Mouse (Mus musculus): Measurements from ENCODE around the gene Hif1an. TPM values are rescaled to one million over a fixed set of nuclear protein-coding genes. Genes with fewer than 3 reads are reported as not detected.

Hif1an gene
- total RNA-seq, 2 experiments from 2014 or later = 2.5 to 3.6 TPM

GRCm38 (mm10) chr19:44554861-44555590, 7.6 kb upstream of the Hif1an start, which contains the start of gene Ndufb8:
Gene Ndufb8, minus strand, starts transcription at chr19:44555440.
- ATAC-seq (replicated peaks; ENCODE audit: low FRiP score, poor library complexity, severe bottlenecking) = peak; percentile 97

- ATAC-seq (replicated peaks; ENCODE audit: low FRiP score, poor library complexity, severe bottlenecking) = no peak
These were observed 1.4 kb downstream of the Hif1an start for GRCm38 (mm10) chr19:44564006-44564405.

GRCm38 (mm10) chr19:44567763-44568162, 5.1 kb downstream of the Hif1an start:
- no peak for ATAC-seq (replicated peaks; ENCODE audit: low FRiP score, poor library complexity, severe bottlenecking)

- no peak for ATAC-seq (replicated peaks; ENCODE audit: low FRiP score, poor library complexity, severe bottlenecking)
These were observed 13.6 kb downstream of the Hif1an start for GRCm38 (mm10) chr19:44576275-44576674.

- ATAC-seq (replicated peaks; ENCODE audit: low FRiP score, poor library complexity, severe bottlenecking) = no peak
These were observed 15.4 kb downstream of the Hif1an start for GRCm38 (mm10) chr19:44578038-44578437.

GRCm38 (mm10) chr19:44582103-44582502, 19.5 kb downstream of the Hif1an start:
- ATAC-seq (replicated peaks; ENCODE audit: low FRiP score, poor library complexity, severe bottlenecking) = no peak

- ATAC-seq (replicated peaks; ENCODE audit: low FRiP score, poor library complexity, severe bottlenecking) = peak; percentile 85
These were observed 20.1 kb downstream of the Hif1an start for GRCm38 (mm10) chr19:44582638-44583309.

- ATAC-seq (replicated peaks; ENCODE audit: low FRiP score, poor library complexity, severe bottlenecking) = no peak
These were observed 25.4 kb downstream of the Hif1an start for GRCm38 (mm10) chr19:44588036-44588435.

GRCm38 (mm10) chr19:44589591-44590223, 27.1 kb downstream of the Hif1an start:
- no peak for ATAC-seq (replicated peaks; ENCODE audit: low FRiP score, poor library complexity, severe bottlenecking)

- ATAC-seq (replicated peaks; ENCODE audit: low FRiP score, poor library complexity, severe bottlenecking) = no peak
These were observed 28.3 kb downstream of the Hif1an start for GRCm38 (mm10) chr19:44590992-44591391.

- ATAC-seq (replicated peaks; ENCODE audit: low FRiP score, poor library complexity, severe bottlenecking) = no peak
These were observed 29.0 kb downstream of the Hif1an start for GRCm38 (mm10) chr19:44591638-44592037.

GRCm38 (mm10) chr19:44594180-44594579, 31.5 kb downstream of the Hif1an start:
- ATAC-seq (replicated peaks; ENCODE audit: low FRiP score, poor library complexity, severe bottlenecking) = no peak

GRCm38 (mm10) chr19:44618166-44618565, 55.5 kb downstream of the Hif1an start:
- no peak for ATAC-seq (replicated peaks; ENCODE audit: low FRiP score, poor library complexity, severe bottlenecking)

Other genes with a start within 250 kb of the Hif1an start
- gene Scd4, start 229.8 kb upstream of the Hif1an start, total RNA-seq (2015; ENCODE audit: low replicate concordance) = not detected in 2 replicates
- gene Scd4, start 229.8 kb upstream of the Hif1an start, total RNA-seq (2017; ENCODE audit: low replicate concordance) = 2.1 TPM in 1 of 2 replicates, not detected in the other
- 29.2 and 33.1 TPM in 2 replicates for gene Scd1, start 155.0 kb upstream of the Hif1an start, total RNA-seq (2015; ENCODE audit: low replicate concordance)
- gene Scd1, start 155.0 kb upstream of the Hif1an start, total RNA-seq (2017; ENCODE audit: low replicate concordance) = 9.8 and 17.3 TPM in 2 replicates
- not detected in 2 replicates for gene Wnt8b, start 69.4 kb upstream of the Hif1an start, total RNA-seq (2015; ENCODE audit: low replicate concordance)
- not detected in 2 replicates for gene Wnt8b, start 69.4 kb upstream of the Hif1an start, total RNA-seq (2017; ENCODE audit: low replicate concordance)
- 0.36 and 1.3 TPM in 2 replicates for gene Sec31b, start 17.0 kb upstream of the Hif1an start, total RNA-seq (2015; ENCODE audit: low replicate concordance)
- gene Sec31b, start 17.0 kb upstream of the Hif1an start, total RNA-seq (2017; ENCODE audit: low replicate concordance) = 0.26 TPM in 1 of 2 replicates, not detected in the other
- not detected in 2 replicates for gene Gm20538, start 10.0 kb upstream of the Hif1an start, total RNA-seq (2015; ENCODE audit: low replicate concordance)
- not detected in 2 replicates for gene Gm20538, start 10.0 kb upstream of the Hif1an start, total RNA-seq (2017; ENCODE audit: low replicate concordance)
- 115 and 143 TPM in 2 replicates for gene Ndufb8, start 7.4 kb upstream of the Hif1an start, total RNA-seq (2015; ENCODE audit: low replicate concordance)
- gene Ndufb8, start 7.4 kb upstream of the Hif1an start, total RNA-seq (2017; ENCODE audit: low replicate concordance) = 56.9 and 85.0 TPM in 2 replicates
- not detected in 2 replicates for gene Pax2, start 193.2 kb downstream of the Hif1an start, total RNA-seq (2015; ENCODE audit: low replicate concordance)
- gene Pax2, start 193.2 kb downstream of the Hif1an start, total RNA-seq (2017; ENCODE audit: low replicate concordance) = not detected in 2 replicates